Mouse (Mus musculus): ENCODE data around the gene Larp4.
A peak's percentile ranks its signal among the peaks of the same experiment; 100 is the strongest.

The Larp4 gene

GRCm38 (mm10) chr15:100004677-100005273, 34.9 kb downstream of the Larp4 start:
- no peak for DNase-seq (ENCODE audit: low read depth)

- no peak for DNase-seq (ENCODE audit: low read depth)
These were observed 36.3 kb downstream of the Larp4 start for GRCm38 (mm10) chr15:100006180-100006579.

- DNase-seq (ENCODE audit: low read depth): no peak
These were observed 48.5 kb downstream of the Larp4 start for GRCm38 (mm10) chr15:100018280-100018899.

GRCm38 (mm10) chr15:100021175-100021574, 51.3 kb downstream of the Larp4 start:
- no peak for DNase-seq (ENCODE audit: low read depth)

GRCm38 (mm10) chr15:100022923-100023322, 53.1 kb downstream of the Larp4 start:
- DNase-seq (ENCODE audit: low read depth): no peak

GRCm38 (mm10) chr15:100025076-100025834, 55.4 kb downstream of the Larp4 start:
- DNase-seq (ENCODE audit: low read depth): no peak

- no peak for DNase-seq (ENCODE audit: low read depth)
These were observed 58.3 kb downstream of the Larp4 start for GRCm38 (mm10) chr15:100028133-100028532.

- no peak for DNase-seq (ENCODE audit: low read depth)
These were observed 59.6 kb downstream of the Larp4 start for GRCm38 (mm10) chr15:100029497-100029896.

- DNase-seq (ENCODE audit: low read depth): no peak
These were observed 60.0 kb downstream of the Larp4 start for GRCm38 (mm10) chr15:100029900-100030299.

GRCm38 (mm10) chr15:100032546-100032945, 62.7 kb downstream of the Larp4 start:
- no peak for DNase-seq (ENCODE audit: low read depth)

GRCm38 (mm10) chr15:100038470-100038971, 68.7 kb downstream of the Larp4 start, which contains the start of gene Dip2b:
Gene Dip2b, plus strand, starts transcription at chr15:100038664.
- DNase-seq (ENCODE audit: low read depth): peak; percentile 82

- DNase-seq (ENCODE audit: low read depth): no peak
These were observed 69.3 kb downstream of the Larp4 start for GRCm38 (mm10) chr15:100039001-100039701.

GRCm38 (mm10) chr15:100040541-100041266, 70.8 kb downstream of the Larp4 start:
- no peak for DNase-seq (ENCODE audit: low read depth)

- DNase-seq (ENCODE audit: low read depth): no peak
These were observed 71.6 kb downstream of the Larp4 start for GRCm38 (mm10) chr15:100041267-100042047.

GRCm38 (mm10) chr15:100042048-100042400, 72.2 kb downstream of the Larp4 start:
- no peak for DNase-seq (ENCODE audit: low read depth)

GRCm38 (mm10) chr15:100045576-100045975, 75.7 kb downstream of the Larp4 start:
- no peak for DNase-seq (ENCODE audit: low read depth)

GRCm38 (mm10) chr15:100049496-100050087, 79.7 kb downstream of the Larp4 start:
- DNase-seq (ENCODE audit: low read depth): no peak

- no peak for DNase-seq (ENCODE audit: low read depth)
These were observed 81.1 kb downstream of the Larp4 start for GRCm38 (mm10) chr15:100050940-100051339.

- no peak for DNase-seq (ENCODE audit: low read depth)
These were observed 82.9 kb downstream of the Larp4 start for GRCm38 (mm10) chr15:100052726-100053125.

GRCm38 (mm10) chr15:100056397-100056908, 86.6 kb downstream of the Larp4 start:
- DNase-seq (ENCODE audit: low read depth): no peak
